Mouse (Mus musculus): ENCODE results near the gene Tbc1d24. TPM values are rescaled to one million over a fixed set of nuclear protein-coding genes. Genes with fewer than 3 reads are reported as not detected.

Gene Tbc1d24
- polyA plus RNA-seq, 1 experiment from 2014 or later, result 17.8 TPM

DNA sequence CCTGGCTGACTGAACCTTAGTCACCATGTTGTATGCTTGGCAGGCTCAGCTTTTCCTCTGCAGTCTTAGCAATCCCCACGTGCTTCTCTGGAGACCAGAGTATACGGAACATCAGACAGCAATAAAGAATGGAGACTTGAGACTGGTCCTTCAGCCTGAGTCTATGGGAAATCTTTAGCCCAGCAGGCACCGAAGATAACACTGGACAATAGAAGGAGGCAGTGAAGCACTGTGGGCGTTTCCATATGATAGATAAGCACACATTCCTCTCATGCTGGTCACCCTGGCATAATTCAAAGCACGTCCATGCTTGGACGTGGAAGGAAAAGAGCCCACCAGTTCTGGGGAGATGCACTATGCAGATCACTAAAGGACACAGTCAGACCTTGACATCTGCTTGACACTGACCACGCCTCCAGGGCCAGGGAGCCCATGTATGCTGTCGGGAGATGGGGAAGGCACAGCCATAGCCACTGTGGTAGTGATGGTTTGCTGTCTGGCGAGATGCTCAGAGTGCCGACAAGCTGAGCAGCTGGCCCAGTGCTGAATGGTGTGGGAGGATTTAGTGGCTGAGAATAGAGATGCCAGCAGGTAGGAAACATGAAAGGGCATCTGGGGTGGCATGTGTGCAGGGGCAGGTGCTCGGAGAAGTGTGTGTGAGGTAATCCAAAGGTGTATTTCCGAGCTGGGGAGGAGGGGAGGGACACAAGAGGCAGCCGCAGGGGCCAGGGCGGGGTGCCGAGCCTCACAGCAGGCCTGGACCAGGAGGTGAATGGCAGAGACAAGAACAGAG, 8.1 kb downstream of the Tbc1d24 start:
- Histone ChIP-seq H3K36me3 (0 out of 2 replicates have a peak, but pooled peaks cover 5% of the 10 kb centered on the region), H3K4me2 (no peak overlapping the region), H3K4me3 (no peak overlapping the region), H3K4me1 (replicated peaks) (peaks cover 13% of the 10 kb centered on the region), H3K27me3 (no peaks in the 10 kb centered on the region), H3K27ac (replicated peaks) (no peak overlapping the region), H3K9ac (no peak overlapping the region), H3K9me3 (no peaks in the 10 kb centered on the region)
- no peak for ATAC-seq (ENCODE audit: low read depth)
- WGBS, result 68% methylated on average over 15 of the region's 15 CpGs

DNA sequence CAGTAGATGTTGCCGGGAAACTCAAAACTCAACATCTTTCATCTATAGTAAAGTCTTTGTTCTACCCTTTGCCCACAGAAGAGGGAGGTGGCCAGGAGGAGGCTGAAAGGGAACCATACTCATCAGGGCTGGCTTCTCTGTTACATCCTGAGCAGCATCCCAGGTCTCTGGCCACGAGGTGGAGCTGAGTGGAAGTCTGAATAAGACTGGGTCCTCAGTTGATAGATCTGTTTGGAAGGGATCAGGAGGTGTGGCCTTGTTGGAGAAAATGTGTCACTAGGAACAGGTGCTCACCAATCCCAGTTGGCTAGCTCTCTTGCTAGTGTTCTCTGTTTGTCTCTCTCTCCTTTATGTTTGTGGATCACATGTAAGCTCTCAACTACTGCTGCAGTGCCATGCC, 10.0 kb downstream of the Tbc1d24 start:
- no peak overlapping the region for H3K4me3 ChIP-seq
- ATAC-seq (ENCODE audit: low read depth), result no peak
- H3K4me2 ChIP-seq, result no peak overlapping the region
- no peak overlapping the region for H3K27ac ChIP-seq (replicated peaks)
- WGBS, result 62% methylated on average over 2 of the region's 2 CpGs
- H3K27me3 ChIP-seq, result no peaks in the 10 kb centered on the region
- 0 out of 2 replicates have a peak, but pooled peaks cover 5% of the 10 kb centered on the region for H3K36me3 ChIP-seq
- H3K9ac ChIP-seq, result no peak overlapping the region
- peaks cover 6% of the 10 kb centered on the region; the same call in 1 of the 2 replicates for H3K4me1 ChIP-seq (replicated peaks)
- no peaks in the 10 kb centered on the region for H3K9me3 ChIP-seq

DNA sequence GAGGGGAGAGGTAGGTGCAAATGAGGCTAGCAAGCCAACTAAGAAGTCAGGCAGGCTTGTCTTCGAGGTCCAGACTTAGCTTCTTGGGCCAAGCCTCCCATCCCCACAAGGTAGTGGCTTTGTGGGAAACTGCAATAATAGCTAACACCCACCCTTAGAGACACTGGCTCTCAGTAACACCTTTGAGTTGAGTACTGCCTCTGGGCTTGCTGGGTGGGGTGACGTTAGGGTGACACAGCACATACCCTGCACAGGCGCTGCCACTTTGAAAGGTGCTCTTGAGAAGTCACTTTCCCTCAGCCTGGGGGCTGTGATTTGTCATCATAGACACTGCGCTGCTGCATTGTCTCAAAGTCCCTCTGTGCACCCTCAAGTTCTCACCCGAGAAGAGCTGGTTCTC, 11.6 kb downstream of the Tbc1d24 start:
- H3K4me1 ChIP-seq (replicated peaks), result no peaks in the 10 kb centered on the region; the same call in 1 of the 2 replicates
- H3K27me3 ChIP-seq, result no peaks in the 10 kb centered on the region
- H3K27ac ChIP-seq (replicated peaks), result no peak overlapping the region
- H3K9ac ChIP-seq, result no peak overlapping the region
- H3K9me3 ChIP-seq, result no peaks in the 10 kb centered on the region
- WGBS, result 91% methylated on average over 5 of the region's 5 CpGs
- H3K4me2 ChIP-seq, result no peak overlapping the region
- H3K4me3 ChIP-seq, result no peak overlapping the region
- H3K36me3 ChIP-seq, result peaks cover 7% of the 10 kb centered on the region; the same call in 1 of the 2 replicates
- no peak for ATAC-seq (ENCODE audit: low read depth)

DNA sequence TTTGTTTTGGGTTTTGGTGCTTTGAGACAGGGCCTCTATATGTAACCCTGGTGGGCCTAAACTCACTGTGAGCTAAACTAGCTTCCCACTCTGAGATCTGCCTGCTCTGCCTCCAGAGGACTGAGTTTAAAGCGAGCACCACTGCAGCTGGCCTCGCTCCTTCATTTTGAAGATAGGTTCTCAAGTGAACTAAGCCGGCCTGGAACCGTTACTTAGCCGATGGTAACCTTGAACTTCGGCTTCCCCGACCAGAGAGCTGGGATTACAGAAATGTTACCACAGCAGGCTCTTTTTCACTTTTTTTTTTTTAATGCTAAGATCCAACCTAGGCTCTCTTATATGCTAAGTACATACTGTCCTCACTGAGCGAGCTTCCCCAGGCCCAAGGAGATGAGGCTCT, 12.1 kb downstream of the Tbc1d24 start:
- H3K9me3 ChIP-seq, result no peaks in the 10 kb centered on the region
- 86% methylated on average over 8 of the region's 8 CpGs for WGBS
- no peaks in the 10 kb centered on the region for H3K27me3 ChIP-seq
- H3K4me1 ChIP-seq (replicated peaks), result no peaks in the 10 kb centered on the region; the same call in 1 of the 2 replicates
- no peak overlapping the region for H3K27ac ChIP-seq (replicated peaks)
- H3K4me3 ChIP-seq, result no peak overlapping the region
- no peak for ATAC-seq (ENCODE audit: low read depth)
- H3K9ac ChIP-seq, result no peak overlapping the region
- H3K36me3 ChIP-seq, result peaks cover 12% of the 10 kb centered on the region; the same call in 1 of the 2 replicates
- H3K4me2 ChIP-seq, result no peak overlapping the region

DNA sequence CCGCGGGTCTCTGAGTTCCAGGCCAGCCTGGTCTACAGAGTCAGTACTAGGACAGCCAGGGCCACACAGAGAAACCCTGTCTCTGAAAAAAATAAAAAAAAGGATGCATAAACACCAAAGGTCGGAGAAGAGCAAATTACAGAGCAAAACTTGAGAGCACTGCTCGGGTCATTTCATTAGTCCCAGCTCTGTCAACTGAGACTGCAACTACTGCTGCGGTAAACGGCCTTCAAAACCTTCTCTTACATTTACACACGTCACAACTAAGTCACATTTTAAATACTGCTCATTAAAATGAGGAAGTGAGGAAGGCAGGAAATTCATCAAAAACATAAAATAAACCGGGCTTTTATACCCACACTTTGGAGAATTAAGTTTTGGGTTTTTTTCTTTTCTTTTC, 12.5 kb downstream of the Tbc1d24 start:
- Histone ChIP-seq H3K27ac (replicated peaks) (no peak overlapping the region), H3K4me2 (no peak overlapping the region), H3K9ac (no peak overlapping the region), H3K27me3 (no peaks in the 10 kb centered on the region), H3K4me3 (no peak overlapping the region), H3K36me3 (peaks cover 15% of the 10 kb centered on the region), H3K4me1 (replicated peaks) (no peaks in the 10 kb centered on the region; the same call in 1 of the 2 replicates), H3K9me3 (no peaks in the 10 kb centered on the region)
- ATAC-seq (ENCODE audit: low read depth), result no peak
- WGBS, result 82% methylated on average over 8 of the region's 8 CpGs

DNA sequence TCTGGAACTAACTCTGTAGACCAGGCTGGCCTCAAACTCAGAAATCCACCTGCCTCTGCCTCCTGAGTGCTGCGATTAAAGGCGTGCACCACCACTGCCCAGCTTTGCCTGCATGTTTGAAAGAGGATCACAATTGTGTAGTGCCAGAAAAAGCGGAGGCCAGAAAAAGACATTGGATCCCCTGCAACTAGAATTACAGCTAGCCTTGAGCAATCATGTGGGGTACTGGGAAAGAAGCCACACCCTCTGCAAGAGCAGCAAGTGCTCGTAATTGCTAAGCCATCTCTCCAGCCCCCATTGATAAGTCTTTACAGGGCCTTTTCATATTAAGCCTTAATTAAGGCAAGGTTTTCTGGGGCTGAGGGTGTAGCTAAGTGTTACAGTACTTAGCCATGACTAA, 13.9 kb downstream of the Tbc1d24 start:
- no peaks in the 10 kb centered on the region for H3K27me3 ChIP-seq
- no peaks in the 10 kb centered on the region for H3K4me1 ChIP-seq (replicated peaks)
- no peak overlapping the region for H3K9ac ChIP-seq
- no peaks in the 10 kb centered on the region for H3K9me3 ChIP-seq
- H3K27ac ChIP-seq (replicated peaks), result no peak overlapping the region
- H3K36me3 ChIP-seq, result peaks cover 22% of the 10 kb centered on the region
- H3K4me2 ChIP-seq, result no peak overlapping the region
- 77% methylated on average over 4 of the region's 4 CpGs for WGBS
- ATAC-seq (ENCODE audit: low read depth), result no peak
- H3K4me3 ChIP-seq, result no peak overlapping the region

DNA sequence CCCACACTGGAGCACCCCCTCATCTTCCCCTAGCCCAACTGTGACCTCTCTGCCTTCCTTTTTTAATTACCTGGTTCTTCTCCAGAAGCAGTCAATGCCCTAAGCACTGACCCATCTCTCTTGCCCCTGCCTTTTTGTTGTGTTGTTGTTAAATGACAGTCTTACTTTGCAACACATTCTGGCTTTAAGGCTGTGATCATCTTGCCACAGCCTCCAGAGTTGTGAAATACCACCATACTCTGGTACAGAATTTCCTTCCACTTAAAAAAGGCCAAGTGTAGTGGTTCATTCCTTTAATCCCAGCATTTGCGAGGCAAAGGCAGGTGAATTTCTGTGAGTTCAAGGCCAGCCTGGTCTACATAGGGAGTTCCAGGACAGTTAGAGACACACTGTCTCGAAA, 14.4 kb downstream of the Tbc1d24 start:
- ATAC-seq (ENCODE audit: low read depth), result no peak
- H3K4me2 ChIP-seq, result no peak overlapping the region
- H3K27me3 ChIP-seq, result no peaks in the 10 kb centered on the region
- no peak overlapping the region for H3K4me3 ChIP-seq
- WGBS, result 84% methylated on average over 2 of the region's 2 CpGs
- H3K36me3 ChIP-seq, result peaks cover 24% of the 10 kb centered on the region
- H3K27ac ChIP-seq (replicated peaks), result no peak overlapping the region
- H3K9me3 ChIP-seq, result no peaks in the 10 kb centered on the region
- no peaks in the 10 kb centered on the region for H3K4me1 ChIP-seq (replicated peaks)
- no peak overlapping the region for H3K9ac ChIP-seq

DNA sequence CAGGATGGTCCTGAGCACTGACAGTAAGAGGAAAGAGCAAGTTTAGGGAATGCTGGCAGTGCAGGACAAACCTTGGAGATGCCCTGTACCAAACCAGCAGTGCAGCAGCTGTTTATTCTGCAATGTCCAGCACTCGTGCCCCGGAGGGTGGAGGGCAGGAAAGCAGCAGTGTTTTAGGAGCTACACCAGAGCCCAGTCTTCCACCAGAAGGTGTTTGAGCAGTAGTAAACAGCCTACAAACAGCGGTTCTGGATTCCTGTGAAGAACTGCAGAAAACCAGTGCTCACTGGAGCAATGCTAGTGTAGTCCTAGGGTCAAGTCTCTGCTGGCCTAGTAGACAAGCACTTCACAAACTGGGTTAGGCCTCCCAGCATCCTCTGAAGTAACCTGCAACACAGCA, 31.1 kb downstream of the Tbc1d24 start:
- no peak overlapping the region for H3K27ac ChIP-seq (replicated peaks)
- H3K9me3 ChIP-seq, result no peaks in the 10 kb centered on the region
- H3K4me3 ChIP-seq, result no peak overlapping the region
- no peak for ATAC-seq (ENCODE audit: low read depth)
- H3K4me1 ChIP-seq (replicated peaks), result peaks cover 13% of the 10 kb centered on the region
- 87% methylated on average over 3 of the region's 3 CpGs for WGBS
- H3K4me2 ChIP-seq, result no peak overlapping the region
- H3K27me3 ChIP-seq, result no peaks in the 10 kb centered on the region
- H3K9ac ChIP-seq, result no peak overlapping the region
- H3K36me3 ChIP-seq, result no peaks in the 10 kb centered on the region

DNA sequence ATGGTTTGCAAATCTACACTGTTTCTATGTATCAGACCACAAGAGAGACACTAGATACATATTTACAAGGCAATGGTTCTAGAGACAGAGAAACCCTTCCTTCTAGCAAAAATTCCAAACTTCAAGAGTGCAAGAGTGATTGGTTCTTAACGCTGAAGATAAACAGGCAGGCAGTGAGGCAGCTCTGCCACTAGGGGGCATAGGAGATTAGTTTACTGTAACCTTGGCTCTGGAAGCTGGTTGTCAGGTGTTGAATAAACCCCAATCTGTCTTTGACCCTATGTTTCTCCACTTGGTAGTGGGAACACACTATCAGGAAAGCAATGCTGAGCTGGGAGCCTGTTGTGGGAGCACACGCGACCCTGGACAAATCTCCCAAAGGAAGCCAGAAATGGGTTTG, 31.9 kb downstream of the Tbc1d24 start:
- Histone ChIP-seq H3K27ac (replicated peaks) (no peak overlapping the region), H3K9ac (0 out of 2 replicates have a peak overlapping the region, but pooled peaks have one; percentile 13), H3K4me1 (replicated peaks) (peaks cover 14% of the 10 kb centered on the region), H3K9me3 (no peaks in the 10 kb centered on the region), H3K27me3 (no peaks in the 10 kb centered on the region), H3K4me3 (no peak overlapping the region), H3K36me3 (no peaks in the 10 kb centered on the region), H3K4me2 (no peak overlapping the region)
- no peak for ATAC-seq (ENCODE audit: low read depth)
- 7% methylated on average over 3 of the region's 3 CpGs for WGBS

DNA sequence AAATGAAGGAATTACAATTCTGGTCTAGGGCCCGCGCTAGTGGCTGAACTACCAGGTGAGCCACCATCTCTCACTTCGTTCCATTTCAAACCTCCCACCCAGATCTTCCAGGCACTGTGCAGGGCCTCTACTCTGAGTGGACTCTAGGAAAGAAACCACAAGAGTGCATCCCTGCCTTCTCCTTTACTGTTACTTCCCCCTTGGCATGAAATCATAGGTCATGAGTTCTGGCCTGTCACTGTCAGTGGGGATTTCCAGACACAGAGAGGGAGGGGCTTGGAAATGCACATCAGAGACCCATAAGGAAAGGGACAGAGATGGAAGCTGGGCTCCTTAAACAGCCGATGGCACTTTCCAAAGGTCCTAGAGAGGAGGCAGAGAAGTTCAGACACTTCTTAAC, 33.6 kb downstream of the Tbc1d24 start:
- no peak overlapping the region for H3K27ac ChIP-seq (replicated peaks)
- no peak overlapping the region for H3K9ac ChIP-seq
- H3K4me1 ChIP-seq (replicated peaks), result peaks cover 31% of the 10 kb centered on the region
- H3K27me3 ChIP-seq, result no peaks in the 10 kb centered on the region
- 82% methylated on average over 4 of the region's 4 CpGs for WGBS
- H3K36me3 ChIP-seq, result peaks cover 11% of the 10 kb centered on the region
- H3K9me3 ChIP-seq, result no peaks in the 10 kb centered on the region
- H3K4me2 ChIP-seq, result no peak overlapping the region
- no peak overlapping the region for H3K4me3 ChIP-seq
- ATAC-seq (ENCODE audit: low read depth), result no peak

DNA sequence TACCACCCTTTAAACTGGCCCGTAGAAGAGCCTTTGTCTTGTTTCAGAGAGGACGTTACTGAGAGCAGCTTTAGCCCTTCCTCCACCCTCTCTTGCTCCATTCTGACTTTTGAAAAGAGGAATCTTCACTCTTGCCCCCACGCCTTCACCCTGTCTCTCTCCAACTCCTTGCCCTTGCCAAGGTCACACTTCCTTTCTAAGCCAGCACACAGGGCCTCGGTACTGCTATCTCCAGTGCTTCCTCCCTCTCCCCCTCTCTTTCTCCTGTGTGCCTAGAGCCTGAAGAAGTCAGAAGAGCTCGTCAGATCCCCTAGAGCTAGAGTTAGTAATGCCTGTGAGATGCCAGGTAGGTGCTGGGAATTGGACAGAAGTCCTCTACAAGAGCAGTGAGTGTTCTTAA, 34.6 kb downstream of the Tbc1d24 start:
- H3K4me2 ChIP-seq, result peak overlapping the region; percentile 91; the same call in 1 of the 2 replicates
- peaks cover 35% of the 10 kb centered on the region for H3K4me1 ChIP-seq (replicated peaks)
- WGBS, result 83% methylated on average over 5 of the region's 5 CpGs
- no peaks in the 10 kb centered on the region for H3K27me3 ChIP-seq
- ATAC-seq (ENCODE audit: low read depth), result no peak
- 0 out of 2 replicates have a peak overlapping the region, but pooled peaks have one; percentile 17 for H3K9ac ChIP-seq
- H3K4me3 ChIP-seq, result no peak overlapping the region
- H3K9me3 ChIP-seq, result no peaks in the 10 kb centered on the region
- H3K27ac ChIP-seq (replicated peaks), result no peak overlapping the region; the same call in 1 of the 2 replicates
- H3K36me3 ChIP-seq, result peaks cover 16% of the 10 kb centered on the region

DNA sequence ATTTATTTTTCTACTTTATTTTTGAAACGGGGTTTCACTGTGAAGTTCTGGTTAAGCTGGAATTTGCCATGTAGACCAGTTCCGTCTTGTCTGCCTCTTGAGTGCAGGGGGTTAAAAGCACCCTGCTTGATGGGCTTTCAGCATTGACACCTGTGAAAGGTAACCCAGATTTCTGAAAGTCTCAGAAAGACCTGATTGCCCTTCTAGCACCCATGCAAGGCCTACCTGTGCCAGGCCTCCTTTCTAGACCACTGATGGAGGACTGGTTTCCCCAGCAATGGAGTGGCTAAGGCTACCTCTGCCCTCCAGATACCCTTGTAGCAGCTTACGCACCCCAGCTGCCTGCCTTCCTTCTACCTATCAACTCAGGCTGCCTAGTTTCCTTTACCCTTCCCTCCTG, 35.2 kb downstream of the Tbc1d24 start:
- Histone ChIP-seq H3K4me2 (peak overlapping the region; percentile 91), H3K9ac (peak overlapping the region; percentile 96), H3K4me1 (replicated peaks) (peaks cover 41% of the 10 kb centered on the region), H3K27ac (replicated peaks) (peak overlapping the region; percentile 99), H3K36me3 (peaks cover 22% of the 10 kb centered on the region), H3K9me3 (no peaks in the 10 kb centered on the region), H3K27me3 (no peaks in the 10 kb centered on the region), H3K4me3 (peak overlapping the region; percentile 96)
- no peak for ATAC-seq (ENCODE audit: low read depth)
- WGBS, result 65% methylated on average over 3 of the region's 3 CpGs
